Mouse (Mus musculus) ES-CJ7 (cell line): ENCODE measurements around the gene Gm20503.
A peak's percentile ranks its signal among the peaks of the same experiment; 100 is the strongest.

Experiments used
- DNase-seq: peaks from one replicate; pipeline ENCODE4 v3.0.0; 2011; ENCODE audit warnings: low read depth, low spot score

Gene Gm20503

GRCm38 (mm10) chr4:59002948-59003805 is at the start of gene Gm20503:
Gm20503 (plus strand) TSS chr4:59003210.
- DNase-seq, result peak; percentile 86

- DNase-seq, result no peak
These were observed 41.3 kb upstream of the Gm20503 start for GRCm38 (mm10) chr4:58961719-58962118.

- no peak for DNase-seq
These were observed 39.7 kb upstream of the Gm20503 start for GRCm38 (mm10) chr4:58963271-58963670.

GRCm38 (mm10) chr4:58965136-58965535 is 37.9 kb upstream of the Gm20503 start:
- no peak for DNase-seq

GRCm38 (mm10) chr4:58970678-58971077 is 32.3 kb upstream of the Gm20503 start:
- DNase-seq, result no peak

- DNase-seq, result no peak
These were observed 27.3 kb upstream of the Gm20503 start for GRCm38 (mm10) chr4:58975711-58976110.

- DNase-seq, result no peak
These were observed 21.6 kb upstream of the Gm20503 start for GRCm38 (mm10) chr4:58981421-58981820.

- no peak for DNase-seq
These were observed 20.2 kb upstream of the Gm20503 start for GRCm38 (mm10) chr4:58982806-58983205.

- DNase-seq, result peak; percentile 89
These were observed 17.8 kb upstream of the Gm20503 start for GRCm38 (mm10) chr4:58985157-58985648.

- peak; percentile 91 for DNase-seq
These were observed 16.3 kb upstream of the Gm20503 start, which contains the start of gene Ptgr1 for GRCm38 (mm10) chr4:58986540-58987190. Ptgr1 (minus strand) TSS chr4:58987119.

GRCm38 (mm10) chr4:58989303-58989898 is 13.6 kb upstream of the Gm20503 start:
- no peak for DNase-seq

GRCm38 (mm10) chr4:58990609-58991434 is 12.2 kb upstream of the Gm20503 start:
- DNase-seq, result no peak

- no peak for DNase-seq
These were observed 10.8 kb upstream of the Gm20503 start for GRCm38 (mm10) chr4:58992195-58992594.

- DNase-seq, result peak; percentile 22
These were observed 8.2 kb upstream of the Gm20503 start, which contains the start of gene Dnajc25 for GRCm38 (mm10) chr4:58994762-58995161. Dnajc25 (plus strand) TSS chr4:58995062.

GRCm38 (mm10) chr4:58995251-58995693 is 7.7 kb upstream of the Gm20503 start:
- peak; percentile 44 for DNase-seq

- DNase-seq, result no peak
These were observed 5.9 kb upstream of the Gm20503 start for GRCm38 (mm10) chr4:58997081-58997480.

GRCm38 (mm10) chr4:58998688-58999087 is 4.3 kb upstream of the Gm20503 start:
- no peak for DNase-seq

- peak; percentile 70 for DNase-seq
These were observed 3.3 kb upstream of the Gm20503 start for GRCm38 (mm10) chr4:58999686-59000085.

- peak; percentile 88 for DNase-seq
These were observed 2.4 kb upstream of the Gm20503 start for GRCm38 (mm10) chr4:59000614-59001013.

GRCm38 (mm10) chr4:59003806-59004200 is 793 bp downstream of the Gm20503 start:
- no peak for DNase-seq

- no peak for DNase-seq
These were observed 3.2 kb downstream of the Gm20503 start for GRCm38 (mm10) chr4:59006211-59006610.
